Mouse (Mus musculus) embryonic fibroblast, embryonic 13.5 days (primary cell): ENCODE data around the gene Psmd7.

Experiments
- CTCF ChIP-seq: IDR thresholded peaks from 2 replicates; pipeline ENCODE4 v1.5.1; 2011; ENCODE audit warnings: mild to moderate bottlenecking, control low read depth, low read length, moderate library complexity, borderline replicate concordance; ENCODE audit not compliant: insufficient read depth
- POLR2A ChIP-seq: IDR thresholded peaks from 2 replicates; pipeline ENCODE4 v1.6.1; 2011; ENCODE audit warnings: low read depth, mild to moderate bottlenecking, control low read depth, low read length, moderate library complexity

GRCm38 (mm10) chr8:107621136-107621535, 32.9 kb upstream of the Psmd7 start:
- TF ChIP-seq CTCF (no peak), POLR2A (no peak)
